Mouse (Mus musculus): ENCODE data around the gene Jagn1. TPM values are rescaled to one million over a fixed set of nuclear protein-coding genes. Genes with fewer than 3 reads are reported as not detected.
A peak's percentile ranks its signal among the peaks of the same experiment; 100 is the strongest.

Jagn1 gene
- total and polyA plus RNA-seq, 3 experiments: 80.6 to 95.6 TPM; not detected in 1

GRCm38 (mm10) chr6:113416416-113416815 is 26.0 kb upstream of the Jagn1 start:
- TF ChIP-seq GATA1 (IDR thresholded peaks at IDR 0.05; ENCODE audit: low read depth, low read length) (no peak), MAX (IDR thresholded peaks at IDR 0.05; ENCODE audit: low read length) (no peak)
- Histone ChIP-seq H3K4me1 (ENCODE audit: control insufficient read depth in 1 of 2, insufficient read depth in 2 of 2, low read length in 2 of 2) (peaks cover 0 to 15% of the 10 kb centered on the region in 2 experiments; a peak in 3 of 4 replicates), H3K36me3 (ENCODE audit: control insufficient read depth in 1 of 2, insufficient read depth in 2 of 2, low read length in 2 of 2) (peaks cover 0 to 3% of the 10 kb centered on the region in 2 experiments; a peak in 1 of 4 replicates)

GRCm38 (mm10) chr6:113418441-113419198 is 23.7 kb upstream of the Jagn1 start:
- Histone ChIP-seq H3K27me3 (ENCODE audit: control insufficient read depth in 1 of 2, insufficient read depth in 2 of 2, low read length in 2 of 2) (no peaks in the 10 kb centered on the region), H3K36me3 (ENCODE audit: control insufficient read depth in 1 of 2, insufficient read depth in 2 of 2, low read length in 2 of 2) (peaks cover 0 to 7% of the 10 kb centered on the region in 2 experiments; a peak in 2 of 4 replicates), H3K9me3 (replicated peaks; ENCODE audit: insufficient read depth, low read length) (no peaks in the 10 kb centered on the region), H3K9ac (ENCODE audit: control insufficient read depth, low read depth, low read length, poor library complexity, severe bottlenecking) (peak overlapping the region; percentile 81), H3K27ac (ENCODE audit: control insufficient read depth, low read depth, low read length) (peak overlapping the region; percentile 30), H3K4me1 (ENCODE audit: control insufficient read depth in 1 of 2, insufficient read depth in 2 of 2, low read length in 2 of 2) (peaks cover 6 to 20% of the 10 kb centered on the region in 2 experiments; a peak in 3 of 4 replicates), H3K4me3 (ENCODE audit: control insufficient read depth in 1 of 2, insufficient read depth in 1 of 2, low read depth in 2 of 2, low read length in 2 of 2) (peak overlapping the region; percentile 76 to 96), H3K79me2 (ENCODE audit: control insufficient read depth, insufficient read depth, low read length, poor library complexity) (peaks cover 6% of the 10 kb centered on the region)
- no peak for DNase-seq (ENCODE audit: low read depth, low spot score)
- TF ChIP-seq CHD2 (IDR thresholded peaks at IDR 0.05; ENCODE audit: low read length) (no peak), MYB (IDR thresholded peaks at IDR 0.05; ENCODE audit: low read depth, low read length) (no peak), MAX (IDR thresholded peaks at IDR 0.05; ENCODE audit: low read length) (peak; percentile 66), MAZ (IDR thresholded peaks at IDR 0.05; ENCODE audit: low read depth, low read length) (no peak), TBP (IDR thresholded peaks at IDR 0.05; ENCODE audit: low read depth, low read length) (no peak), SIN3A (IDR thresholded peaks at IDR 0.05; ENCODE audit: low read length) (no peak; the same call in 1 of the 2 replicates)

More at GRCm38 (mm10) chr6:113416416-113416815, 26.0 kb upstream of the Jagn1 start:
- H3K27me3 ChIP-seq (ENCODE audit: control insufficient read depth in 1 of 2, insufficient read depth in 2 of 2, low read length in 2 of 2): no peaks in the 10 kb centered on the region
- no peak overlapping the region for H3K4me3 ChIP-seq (ENCODE audit: control insufficient read depth in 1 of 2, insufficient read depth in 1 of 2, low read depth in 2 of 2, low read length in 2 of 2)
- no peak overlapping the region for H3K27ac ChIP-seq (ENCODE audit: control insufficient read depth, low read depth, low read length)
- H3K79me2 ChIP-seq (ENCODE audit: control insufficient read depth, insufficient read depth, low read length, poor library complexity): peaks cover 6% of the 10 kb centered on the region
- H3K9me3 ChIP-seq (replicated peaks; ENCODE audit: insufficient read depth, low read length): no peaks in the 10 kb centered on the region
- H3K9ac ChIP-seq (ENCODE audit: control insufficient read depth, low read depth, low read length, poor library complexity, severe bottlenecking): no peak overlapping the region
- DNase-seq (ENCODE audit: low read depth, low spot score): peak; percentile 52

DNA sequence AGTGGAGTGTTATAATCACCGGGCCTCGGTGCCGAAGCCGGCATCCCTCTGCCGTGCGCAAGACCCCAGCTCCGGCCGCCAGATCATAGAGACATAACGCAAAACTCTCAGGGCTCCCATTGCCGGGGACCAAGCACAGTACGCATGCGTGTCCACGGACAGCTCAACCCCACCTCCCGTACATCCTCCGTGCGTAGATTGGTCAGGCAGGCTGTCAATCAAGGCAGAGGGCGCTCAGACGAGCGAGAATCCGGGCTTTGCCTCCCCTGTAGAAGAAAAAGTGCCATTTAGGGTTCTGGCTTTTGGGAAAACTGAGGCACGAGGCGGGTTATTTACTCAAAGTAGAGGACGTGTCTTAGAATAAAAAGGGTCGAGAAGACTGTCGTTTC is 23.2 kb upstream of the Jagn1 start, which contains the start of gene Rpusd3:
Rpusd3 (minus strand) TSS at position 142 of the 389 bp plus-strand sequence.
- peak within 1 kb of the TSS; percentile 30 for H3K27ac ChIP-seq (ENCODE audit: control insufficient read depth, low read depth, low read length)
- peak; percentile 99 for DNase-seq (ENCODE audit: low read depth, low spot score)
- peak within 1 kb of the TSS; percentile 76 to 96 for H3K4me3 ChIP-seq (ENCODE audit: control insufficient read depth in 1 of 2, insufficient read depth in 1 of 2, low read depth in 2 of 2, low read length in 2 of 2)
- peaks cover 6 to 20% of the 10 kb centered on the region in 2 experiments; a peak in 3 of 4 replicates for H3K4me1 ChIP-seq (ENCODE audit: control insufficient read depth in 1 of 2, insufficient read depth in 2 of 2, low read length in 2 of 2)
- peaks cover 6% of the 10 kb centered on the region for H3K79me2 ChIP-seq (ENCODE audit: control insufficient read depth, insufficient read depth, low read length, poor library complexity)
- H3K36me3 ChIP-seq (ENCODE audit: control insufficient read depth in 1 of 2, insufficient read depth in 2 of 2, low read length in 2 of 2): peaks cover 0 to 7% of the 10 kb centered on the region in 2 experiments; a peak in 2 of 4 replicates
- H3K27me3 ChIP-seq (ENCODE audit: control insufficient read depth in 1 of 2, insufficient read depth in 2 of 2, low read length in 2 of 2): no peaks in the 10 kb centered on the region
- peak within 1 kb of the TSS; percentile 81 for H3K9ac ChIP-seq (ENCODE audit: control insufficient read depth, low read depth, low read length, poor library complexity, severe bottlenecking)
- no peaks in the 10 kb centered on the region for H3K9me3 ChIP-seq (replicated peaks; ENCODE audit: insufficient read depth, low read length)
- TF ChIP-seq MYC (IDR thresholded peaks at IDR 0.05; ENCODE audit: low read depth, low read length) (no peak), MAFK (IDR thresholded peaks at IDR 0.05; ENCODE audit: borderline replicate concordance, low read depth, low read length) (no peak), CHD2 (IDR thresholded peaks at IDR 0.05; ENCODE audit: low read length) (0 out of 2 replicates have a peak, but pooled peaks have one; percentile 38), ZKSCAN1 (IDR thresholded peaks at IDR 0.05; ENCODE audit: low read depth, low read length) (no peak), USF2 (IDR thresholded peaks at IDR 0.05; ENCODE audit: borderline replicate concordance in 1 of 2, insufficient read depth in 1 of 2, low read depth in 1 of 2, low read length in 2 of 2) (no peak), POLR2AphosphoS2 (IDR thresholded peaks at IDR 0.05; ENCODE audit: low read length) (peak; percentile 91), MXI1 (IDR thresholded peaks at IDR 0.05; ENCODE audit: low read depth, low read length) (peak; percentile 72), TCF12 (IDR thresholded peaks at IDR 0.05; ENCODE audit: low read depth, low read length) (peak; percentile 45; the same call in 1 of the 2 replicates), NELFE (IDR thresholded peaks at IDR 0.05; ENCODE audit: low read depth, low read length) (peak; percentile 86), E2F4 (IDR thresholded peaks at IDR 0.05; ENCODE audit: borderline replicate concordance, low read depth, low read length) (no peak), ETS1 (IDR thresholded peaks at IDR 0.05; ENCODE audit: low read depth, low read length) (no peak), UBTF (IDR thresholded peaks at IDR 0.05; ENCODE audit: borderline replicate concordance, insufficient read depth, low read depth, low read length) (no peak), RAD21 (IDR thresholded peaks at IDR 0.05; ENCODE audit: low read depth, low read length) (no peak), HCFC1 (IDR thresholded peaks at IDR 0.05; ENCODE audit: low read depth, low read length) (peak; percentile 69), NRF1 (IDR thresholded peaks at IDR 0.05; ENCODE audit: insufficient read depth, low read depth, low read length, poor library complexity, severe bottlenecking) (peak; percentile 97), CHD1 (IDR thresholded peaks at IDR 0.05; ENCODE audit: low read depth, low read length) (no peak), ZMIZ1 (IDR thresholded peaks at IDR 0.05; ENCODE audit: low read depth, low read length) (peak; percentile 80), BHLHE40 (IDR thresholded peaks at IDR 0.05; ENCODE audit: borderline replicate concordance, low read depth, low read length) (no peak)

Data from MEL (cell line).